Mouse (Mus musculus) thymus, postnatal 4 days (tissue): Measurements from ENCODE around the gene Tmod1.

Experiments
- DNase-seq: peaks from one replicate; pipeline ENCODE4 v3.0.0; 2021

The Tmod1 gene

GRCm38 (mm10) chr4:46138287-46139222, 99.8 kb downstream of the Tmod1 start, which contains the start of the genes Ncbp1 and Tstd2:
Ncbp1 (plus strand) TSS chr4:46138613.
Tstd2 (minus strand) TSS chr4:46138694.
- DNase-seq = peak; percentile 95

DNA sequence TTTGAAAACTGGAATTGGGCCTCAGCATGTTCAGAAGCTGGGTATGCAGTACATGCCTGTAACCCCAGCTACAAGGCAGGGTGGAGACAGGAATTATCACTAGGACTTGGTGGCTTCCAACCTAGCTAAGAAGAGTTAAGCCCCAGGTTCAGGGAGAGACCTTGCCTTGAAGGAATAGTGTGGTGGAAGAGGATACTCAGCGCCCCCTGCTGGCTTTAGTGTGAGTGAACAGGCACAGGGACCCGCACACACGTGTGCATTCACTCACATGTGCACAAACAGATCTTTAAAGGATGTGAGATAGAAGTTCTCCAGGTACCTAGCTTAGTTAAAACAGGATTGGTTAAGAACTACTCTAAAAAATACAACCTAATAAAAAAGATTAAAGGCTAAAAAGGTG, 105.6 kb downstream of the Tmod1 start:
- peak; percentile 62 for DNase-seq

DNA sequence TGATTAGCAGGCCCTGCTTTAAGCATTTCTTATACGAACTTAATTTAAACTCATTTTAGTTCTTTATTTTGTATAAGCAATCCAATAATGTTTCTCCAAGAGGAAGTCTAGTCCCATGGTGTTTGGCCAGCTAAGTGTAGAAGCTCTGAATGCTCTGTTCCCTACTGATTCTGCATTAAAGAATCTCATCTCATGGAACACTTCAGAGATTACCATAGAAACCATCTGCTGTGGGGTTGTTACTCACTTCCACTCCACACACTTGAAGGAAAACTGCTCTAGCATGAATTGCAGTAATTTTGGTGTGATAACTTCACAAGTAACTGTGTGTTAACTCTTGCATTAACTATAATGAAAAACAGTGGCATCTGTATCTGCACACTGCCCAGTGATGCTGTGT, 108.1 kb downstream of the Tmod1 start:
- DNase-seq = no peak

- peak; percentile 21 for DNase-seq
Measured at GRCm38 (mm10) chr4:46151903-46152544, 113.3 kb downstream of the Tmod1 start.

GRCm38 (mm10) chr4:46164027-46164426, 125.3 kb downstream of the Tmod1 start:
- no peak for DNase-seq
